Mouse (Mus musculus) kidney, postnatal 10 days (tissue): Measurements from ENCODE around the gene Zbtb20.

Source experiments
- DNase-seq: peaks from one replicate; pipeline ENCODE4 v3.0.0; 2021; ENCODE audit warnings: mixed read lengths

Gene Zbtb20

DNA sequence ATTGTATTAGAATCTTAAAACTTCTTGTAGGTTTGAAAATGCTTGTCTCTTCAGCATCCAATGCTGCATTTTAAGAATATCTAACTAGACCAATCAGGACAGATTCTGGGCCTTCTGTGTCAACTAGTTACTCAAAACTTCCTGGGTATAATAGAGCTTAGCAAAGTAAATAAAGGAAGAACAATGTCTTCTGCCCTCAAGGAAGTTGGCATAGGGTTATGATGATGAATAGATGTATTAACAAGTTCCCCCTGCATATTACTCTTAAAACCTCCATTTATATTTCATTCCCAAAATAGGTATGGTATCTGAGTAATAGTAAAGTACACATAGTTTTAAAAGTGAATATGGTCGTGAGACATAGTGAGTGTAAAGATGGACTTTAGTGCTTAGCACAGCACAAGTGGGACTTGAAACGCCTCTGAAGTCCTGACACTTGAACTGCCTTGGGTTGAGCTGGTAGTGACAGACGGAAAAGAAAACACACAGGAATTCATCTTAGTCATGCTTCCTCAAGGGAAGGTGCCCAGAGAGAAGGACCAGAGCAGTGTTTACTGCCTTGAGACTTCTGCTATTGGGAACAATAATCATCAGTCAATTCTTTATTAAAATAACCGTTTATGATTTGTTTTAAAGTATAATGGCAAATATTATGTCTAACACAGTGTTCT, 341.8 kb downstream of the Zbtb20 start:
- DNase-seq, result no peak

DNA sequence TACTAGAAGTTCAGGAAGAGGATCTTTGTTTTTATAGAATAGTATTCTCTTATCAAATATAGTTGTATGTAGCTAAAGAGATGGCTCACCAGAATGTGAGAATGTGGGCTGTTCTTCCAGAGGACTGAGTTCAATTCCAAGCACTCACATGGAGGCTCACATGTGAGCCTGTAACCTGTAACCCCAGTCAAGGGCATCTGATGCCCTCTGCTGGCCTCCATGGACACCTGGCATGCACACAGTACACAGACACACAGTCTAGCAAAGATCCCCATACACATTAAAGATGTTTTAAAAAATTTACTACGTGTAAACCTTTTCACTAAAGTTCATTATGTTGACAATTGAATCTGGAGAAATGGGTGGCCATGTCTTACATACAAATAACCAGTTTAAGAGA, 343.7 kb downstream of the Zbtb20 start:
- no peak for DNase-seq

DNA sequence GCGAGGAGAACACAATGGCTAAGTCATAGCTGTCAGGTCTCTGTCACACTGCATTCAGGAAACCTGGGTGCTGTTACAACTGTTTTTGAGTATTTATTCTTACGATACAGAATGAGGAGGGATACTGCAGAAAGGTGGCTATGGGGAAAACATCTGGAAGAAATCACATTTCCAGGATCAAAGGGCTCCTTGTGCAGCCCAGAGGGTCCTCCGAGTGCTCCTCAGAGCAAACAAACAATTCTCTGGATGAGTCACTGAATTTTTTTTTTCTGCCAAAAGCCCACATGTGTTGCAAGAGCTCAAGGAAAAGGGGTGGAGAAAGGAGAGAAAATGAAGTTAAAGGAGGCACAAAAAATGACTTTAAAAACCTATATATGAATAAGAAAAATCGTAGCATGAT, 345.6 kb downstream of the Zbtb20 start:
- no peak for DNase-seq

DNA sequence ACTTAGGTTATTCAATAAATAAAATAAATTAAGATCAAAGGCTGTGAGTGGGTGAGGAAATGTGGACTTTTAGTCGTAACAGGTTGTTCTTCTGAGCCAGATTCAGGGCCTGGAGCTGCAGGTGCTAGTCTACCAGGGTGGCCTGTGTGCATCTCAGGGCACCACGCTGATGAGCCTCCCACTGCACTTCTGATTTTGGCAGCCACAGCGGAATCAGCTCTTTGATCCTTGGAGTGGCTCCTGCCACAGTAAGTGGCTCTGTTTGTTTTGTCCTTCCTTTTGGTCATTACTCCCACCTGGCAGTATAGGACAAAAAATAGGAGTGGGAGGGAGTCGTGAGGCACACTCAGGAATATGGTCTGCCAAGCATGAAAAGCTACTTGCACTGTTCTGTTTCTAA, 354.6 kb downstream of the Zbtb20 start:
- no peak for DNase-seq

DNA sequence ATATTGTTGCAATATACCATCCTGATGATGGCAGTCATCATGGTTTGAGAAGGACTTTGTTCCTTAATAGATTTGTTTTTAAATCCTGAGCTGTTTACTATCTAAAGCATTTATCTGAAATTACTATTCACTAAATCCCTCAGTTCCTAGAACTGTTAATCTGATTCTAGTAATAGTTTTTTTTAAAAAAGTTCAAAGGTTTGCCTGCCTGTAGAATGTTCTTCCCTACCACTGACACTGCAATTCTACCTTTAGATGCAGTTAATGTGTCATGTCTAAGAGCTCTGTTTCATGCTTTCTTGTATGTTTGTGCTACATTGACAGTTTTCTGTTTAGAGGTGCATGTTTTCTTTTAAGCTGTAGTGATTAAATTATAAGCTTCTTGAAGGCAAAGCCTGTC, 358.6 kb downstream of the Zbtb20 start:
- DNase-seq, result no peak

DNA sequence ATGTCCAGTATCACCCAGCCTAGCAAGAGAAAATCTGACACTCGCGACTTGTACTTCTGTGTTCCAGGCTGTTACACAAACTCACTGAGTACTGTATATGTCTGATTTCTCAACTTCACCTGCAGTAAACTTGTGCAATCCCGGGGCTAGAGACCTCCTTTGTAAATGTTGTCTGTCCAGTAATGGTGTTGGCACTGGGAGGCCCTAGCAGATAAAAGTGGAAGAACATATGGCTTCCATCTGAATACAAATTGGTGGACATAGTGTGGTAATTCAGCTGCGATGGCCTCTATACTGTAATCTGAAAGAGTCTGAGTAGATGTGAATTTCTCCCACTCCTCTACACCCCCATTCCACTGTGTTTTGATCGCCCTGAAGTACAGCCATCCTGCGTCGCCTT, 359.6 kb downstream of the Zbtb20 start:
- DNase-seq, result no peak

DNA sequence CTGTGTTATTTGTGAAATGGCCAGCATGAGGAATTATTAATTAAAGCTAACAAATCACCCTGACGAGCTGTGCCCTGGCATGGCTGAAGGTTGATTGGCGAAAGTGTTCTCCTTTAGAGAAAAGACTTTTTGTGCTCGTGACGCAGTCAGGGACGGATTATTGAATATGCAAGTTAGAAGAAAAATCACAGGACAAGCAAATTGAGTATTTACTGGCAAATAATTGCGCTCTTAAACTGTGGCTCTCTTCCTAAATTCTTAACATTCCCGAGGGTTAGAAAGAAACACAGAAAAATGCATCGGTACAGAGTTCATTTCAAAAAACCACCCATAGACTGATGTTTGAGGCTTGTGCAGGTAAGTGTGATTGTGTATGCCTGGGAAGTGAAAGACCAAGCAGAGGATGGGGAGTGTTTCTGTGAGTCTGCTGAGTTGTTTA, 360.1 kb downstream of the Zbtb20 start:
- peak; percentile 24 for DNase-seq

DNA sequence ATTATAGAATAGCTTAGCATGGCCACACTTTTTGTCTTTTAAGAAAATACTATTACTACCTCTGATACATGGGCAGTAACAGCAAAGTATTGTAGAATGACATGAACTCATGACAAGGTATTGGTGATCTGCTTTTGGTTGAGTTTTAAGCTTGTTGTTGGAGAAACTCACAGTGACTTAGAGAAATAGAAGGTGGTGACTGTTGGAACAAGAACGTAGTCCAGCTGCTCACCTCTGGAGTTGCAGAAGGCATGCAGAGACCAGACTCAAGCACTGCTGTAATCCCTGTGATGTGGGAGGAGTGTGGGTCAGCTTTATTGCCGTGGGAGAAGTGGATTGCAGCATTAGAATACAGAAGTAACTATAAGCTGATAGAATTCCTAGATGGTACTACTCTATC, 361.9 kb downstream of the Zbtb20 start:
- no peak for DNase-seq

DNA sequence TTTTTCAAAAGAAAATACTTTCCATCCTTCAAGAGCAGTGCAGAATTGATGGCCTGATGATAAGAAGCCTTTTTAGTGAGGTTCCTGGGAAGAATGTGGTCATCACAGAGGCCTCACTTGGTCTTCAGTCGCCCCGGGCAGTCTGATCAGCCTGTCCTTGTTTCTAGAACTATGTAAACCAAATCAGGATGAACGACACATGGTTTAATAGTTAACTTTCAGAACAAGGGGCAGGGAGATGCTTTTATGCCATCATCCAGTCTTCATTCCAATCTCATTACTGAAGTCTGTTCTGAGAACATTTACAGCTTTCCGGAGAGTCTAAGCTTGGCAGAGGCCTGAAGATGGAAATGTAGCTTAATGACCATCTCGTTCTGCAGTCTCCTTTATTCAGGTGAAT, 371.3 kb downstream of the Zbtb20 start:
- no peak for DNase-seq

DNA sequence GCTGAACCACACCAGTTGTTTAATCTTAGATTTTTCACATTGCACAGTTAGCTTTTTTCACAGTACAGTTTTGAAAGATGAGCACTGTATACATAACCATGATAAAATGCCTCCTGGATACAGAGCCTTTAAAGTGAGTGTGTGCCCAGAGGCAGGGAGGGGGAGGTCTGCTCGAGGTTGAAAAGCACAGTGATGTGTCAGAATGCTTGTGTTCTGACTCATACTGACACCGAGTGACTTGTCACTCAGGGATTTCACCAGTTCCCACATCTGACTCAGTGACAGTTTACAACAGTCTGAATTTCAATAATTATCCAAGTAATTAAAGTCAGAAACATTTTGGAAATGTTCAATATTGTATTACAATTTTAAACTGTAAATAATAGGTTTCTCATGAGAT, 377.4 kb downstream of the Zbtb20 start:
- no peak for DNase-seq

DNA sequence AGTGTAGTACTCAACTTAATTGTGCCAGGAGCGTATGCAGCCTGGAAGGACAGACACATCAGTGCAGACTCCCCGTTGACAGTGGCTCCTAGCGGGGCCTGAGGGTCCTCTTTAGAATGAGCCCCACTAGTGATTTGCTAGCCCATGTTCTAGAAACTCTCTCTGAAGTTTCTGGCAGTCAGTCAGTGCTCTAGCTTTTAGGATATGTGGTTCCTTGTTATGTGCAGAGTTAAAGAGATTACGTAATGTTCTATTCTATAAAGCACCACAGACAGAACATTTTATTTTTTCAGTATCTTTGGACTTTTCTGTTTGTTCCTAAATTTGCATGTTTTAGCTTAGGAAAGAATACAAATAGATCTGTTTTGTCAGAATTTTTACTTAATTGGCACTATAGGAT, 378.1 kb downstream of the Zbtb20 start:
- DNase-seq, result no peak

DNA sequence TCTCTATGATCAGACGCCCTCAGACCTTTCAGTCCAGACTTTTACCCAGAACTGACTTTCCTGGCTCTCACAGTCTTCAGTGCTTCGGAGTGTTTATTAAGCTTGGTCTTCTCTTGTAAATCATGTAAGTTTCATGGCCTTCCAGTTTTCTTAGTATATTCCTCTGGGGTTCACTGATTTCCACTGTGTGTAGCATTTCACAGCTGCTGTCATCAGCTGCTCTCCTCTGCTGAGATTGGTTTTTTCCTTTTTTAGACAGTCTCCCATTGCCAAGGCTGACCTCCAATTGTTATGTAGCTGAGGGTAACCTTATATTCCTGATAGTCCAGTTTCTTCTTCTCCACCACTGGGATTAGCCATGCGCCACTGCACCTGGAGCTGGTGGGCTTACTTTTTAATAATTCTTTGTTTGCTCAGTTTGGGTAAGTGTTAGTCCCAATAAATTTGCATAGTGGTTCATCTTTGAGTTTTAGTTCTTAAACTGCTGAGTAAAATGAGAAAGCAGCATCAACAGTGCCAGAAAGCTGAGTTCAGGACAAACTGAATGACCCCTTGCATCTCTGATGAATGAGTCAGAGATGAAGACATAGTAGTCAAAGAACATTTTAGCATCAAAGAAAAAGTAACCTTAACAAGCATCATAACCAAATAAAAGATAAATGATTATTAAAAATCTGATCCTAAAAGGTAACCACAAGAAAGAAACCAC, 380.7 kb downstream of the Zbtb20 start:
- no peak for DNase-seq

DNA sequence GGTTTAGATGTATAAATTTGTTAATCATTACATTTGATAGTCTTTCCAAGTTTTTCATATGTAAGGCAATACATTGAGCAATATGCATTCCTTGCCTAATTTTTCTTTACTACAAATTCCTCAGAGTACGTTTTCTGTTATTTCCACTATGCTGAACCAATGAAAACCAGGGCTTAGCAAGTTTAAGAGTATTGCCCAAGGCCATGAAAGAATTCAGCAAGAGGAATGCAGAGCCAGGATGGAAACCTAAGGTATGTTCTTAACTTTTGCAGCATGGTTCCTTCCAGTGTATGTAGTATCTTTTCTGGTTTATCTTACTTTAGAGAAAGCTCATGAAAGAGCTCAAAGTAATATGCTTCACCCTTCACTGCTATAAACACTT, 381.2 kb downstream of the Zbtb20 start:
- no peak for DNase-seq

DNA sequence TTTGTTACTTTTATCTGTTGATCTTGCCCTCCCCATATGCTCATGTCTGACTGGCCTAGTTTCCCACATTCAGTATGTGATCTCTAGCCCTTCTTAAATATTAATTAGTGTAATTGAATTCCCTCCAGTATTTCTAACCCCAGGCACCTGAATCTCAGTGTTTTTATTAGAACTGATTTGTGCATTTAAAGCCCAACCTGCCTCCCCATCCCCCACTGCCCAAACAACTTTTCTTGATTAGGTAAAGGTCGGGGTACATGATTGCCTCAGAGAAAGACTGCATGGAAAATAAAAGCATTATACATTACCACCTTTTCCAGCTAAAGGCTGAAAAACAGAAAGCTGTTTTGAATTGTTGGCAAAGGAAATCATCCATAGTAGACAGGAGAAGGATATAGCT, 383.8 kb downstream of the Zbtb20 start:
- peak; percentile 36 for DNase-seq

DNA sequence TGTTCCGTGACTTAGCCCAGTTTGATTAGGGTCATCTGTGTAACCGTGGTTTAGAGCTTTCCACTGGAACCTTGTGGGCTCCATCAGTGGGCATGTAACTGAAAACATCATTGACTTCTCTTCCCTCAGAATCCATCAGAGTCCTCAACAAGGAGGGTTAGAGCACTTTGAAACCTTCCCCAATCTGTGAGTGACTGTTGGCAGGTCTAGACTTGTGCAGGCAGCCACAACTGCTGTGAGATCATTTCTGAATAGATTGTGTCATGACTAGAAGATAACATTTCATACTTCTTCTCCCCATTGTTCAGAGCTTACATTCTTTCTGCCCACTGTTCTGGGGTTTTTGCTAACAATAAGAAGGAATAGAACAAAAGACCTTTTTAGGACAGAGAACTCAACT, 385.2 kb downstream of the Zbtb20 start:
- DNase-seq, result no peak

DNA sequence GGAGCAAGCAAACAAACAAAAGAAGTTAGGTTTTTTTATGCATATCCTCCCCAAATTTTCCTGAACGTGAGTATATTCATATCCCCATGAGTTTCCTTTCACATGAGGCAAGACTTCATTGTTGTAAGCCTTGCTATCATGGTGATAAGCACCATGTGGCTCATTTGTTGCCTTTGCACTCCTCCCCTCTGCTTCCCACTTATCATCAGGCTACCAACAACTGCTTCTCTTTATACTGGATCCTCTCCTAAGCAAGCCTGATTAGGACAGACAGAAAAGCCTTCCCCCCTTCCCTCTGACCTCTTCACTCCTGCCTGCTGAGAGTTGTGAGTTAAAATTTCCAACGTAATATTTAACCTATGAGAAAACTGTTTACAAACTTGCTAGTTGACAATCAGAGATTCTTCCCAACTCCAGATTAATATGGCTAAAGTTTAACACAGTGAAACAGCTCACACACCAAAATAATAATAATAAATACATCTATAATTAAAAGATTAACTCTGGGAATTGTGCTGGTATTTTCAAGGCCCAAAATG, 398.4 kb downstream of the Zbtb20 start:
- DNase-seq, result no peak

DNA sequence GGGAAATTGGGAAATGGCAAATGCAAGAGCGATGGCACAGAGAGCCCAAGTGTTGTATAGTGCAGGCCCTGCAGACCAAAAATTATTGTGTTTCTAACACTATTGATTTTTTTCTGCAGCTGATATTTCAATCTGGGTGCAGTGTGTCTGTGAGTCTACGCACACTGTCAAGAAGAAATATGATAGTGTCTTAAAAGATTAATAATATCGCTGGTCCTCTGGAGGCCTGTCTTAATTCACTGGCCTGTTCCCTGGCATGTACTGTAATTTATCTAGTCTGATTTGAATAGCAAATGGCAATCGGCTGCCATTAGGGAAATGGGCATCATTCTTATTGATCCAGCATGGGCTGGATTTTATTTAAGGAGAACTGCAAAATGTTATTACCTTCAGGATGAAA, 401.1 kb downstream of the Zbtb20 start:
- no peak for DNase-seq

DNA sequence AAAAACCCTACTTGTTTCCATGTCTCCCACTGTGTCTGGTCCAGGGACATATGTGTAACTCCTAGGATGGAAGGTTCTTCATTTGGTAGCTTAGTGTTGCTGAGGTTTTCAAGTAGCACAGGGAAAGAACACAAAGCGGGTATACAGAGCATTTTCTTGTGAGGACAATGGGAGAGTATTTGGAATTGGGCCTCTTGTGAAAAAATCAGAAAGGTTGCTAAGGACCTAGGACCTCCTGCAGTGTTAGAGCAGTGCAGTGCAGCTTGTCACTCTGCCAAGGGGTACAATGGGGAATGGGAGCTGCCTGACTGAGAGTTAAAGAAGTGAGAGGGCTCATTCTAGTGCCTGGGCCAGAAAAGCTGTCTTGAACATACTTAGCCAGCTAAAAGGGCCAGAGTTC, 410.6 kb downstream of the Zbtb20 start:
- DNase-seq, result peak; percentile 23

DNA sequence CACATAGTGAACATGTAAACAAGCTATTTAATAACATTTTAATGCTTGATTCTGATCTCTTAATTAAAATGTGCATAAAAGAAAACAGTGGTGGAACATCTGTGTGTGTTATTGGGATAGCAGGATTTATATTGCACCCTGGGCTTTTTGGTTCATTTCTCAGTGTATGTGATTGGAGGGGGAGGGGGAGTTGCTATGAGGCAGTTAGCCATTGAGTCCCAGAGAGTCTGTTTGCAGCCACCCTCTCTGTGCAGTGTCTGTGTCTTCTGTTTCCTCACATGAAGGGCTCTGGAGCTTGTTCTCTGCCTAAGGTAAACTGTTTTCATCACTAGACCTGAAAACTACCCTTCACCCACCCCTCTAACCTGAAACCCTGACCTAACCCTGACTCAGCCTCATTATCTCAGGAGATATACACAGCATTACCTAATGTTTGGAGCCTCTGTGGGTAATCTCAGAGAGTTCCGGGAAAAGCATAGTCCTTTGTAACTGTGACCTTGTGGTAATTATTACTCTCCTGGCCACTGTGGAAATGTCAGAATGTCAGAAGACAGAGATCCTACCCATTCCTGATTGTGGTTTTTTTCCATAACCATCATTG, 411.2 kb downstream of the Zbtb20 start:
- no peak for DNase-seq

DNA sequence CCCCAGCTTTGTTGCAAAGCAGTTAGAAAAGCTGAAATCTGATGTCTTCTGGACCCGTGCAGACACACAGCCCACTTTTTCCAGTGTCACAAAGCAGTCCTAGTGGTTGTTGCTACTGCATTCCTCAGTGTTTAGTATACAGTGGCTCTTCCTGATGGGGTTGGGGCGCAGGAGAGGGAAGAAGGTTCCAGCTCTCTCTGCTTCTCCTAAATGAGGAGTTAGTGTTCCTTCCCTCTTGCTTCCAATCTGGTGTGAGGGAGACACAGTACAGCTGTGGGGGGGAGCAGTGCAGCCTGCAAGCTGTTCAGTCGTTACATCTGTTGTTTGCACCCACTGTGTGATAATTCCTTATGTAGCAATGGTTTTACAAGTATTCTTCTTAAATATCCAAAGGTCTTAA, 415.7 kb downstream of the Zbtb20 start:
- peak; percentile 12 for DNase-seq

DNA sequence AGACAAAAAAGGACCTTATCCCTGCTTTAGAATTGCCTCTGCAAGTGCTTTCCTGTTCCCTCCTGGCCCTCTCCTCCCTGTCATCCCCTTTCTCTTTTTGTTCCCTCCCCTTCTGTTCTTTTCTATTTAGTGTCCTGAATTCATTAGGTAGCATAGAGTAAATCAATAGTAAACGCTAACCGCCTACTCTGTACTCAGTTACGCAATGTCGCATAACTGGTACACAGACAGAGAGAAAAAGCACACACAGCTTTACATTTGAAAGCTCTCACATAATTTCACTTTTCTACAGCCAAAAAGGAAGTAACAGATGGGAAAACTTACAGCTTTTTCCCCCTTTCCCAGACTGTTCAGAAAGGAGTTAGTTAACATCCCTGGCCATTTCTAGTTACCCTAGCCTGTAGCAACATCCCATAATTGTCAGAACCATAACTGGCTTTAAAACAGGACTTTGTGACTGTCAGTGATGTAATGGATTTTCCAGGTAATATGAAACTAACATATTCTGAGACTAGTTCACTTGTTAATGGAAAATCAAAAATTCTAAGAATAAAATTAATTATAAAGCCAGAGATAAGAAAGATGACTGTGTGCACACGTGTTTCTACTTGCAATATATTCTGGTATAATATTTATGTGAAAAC, 422.4 kb downstream of the Zbtb20 start:
- no peak for DNase-seq

DNA sequence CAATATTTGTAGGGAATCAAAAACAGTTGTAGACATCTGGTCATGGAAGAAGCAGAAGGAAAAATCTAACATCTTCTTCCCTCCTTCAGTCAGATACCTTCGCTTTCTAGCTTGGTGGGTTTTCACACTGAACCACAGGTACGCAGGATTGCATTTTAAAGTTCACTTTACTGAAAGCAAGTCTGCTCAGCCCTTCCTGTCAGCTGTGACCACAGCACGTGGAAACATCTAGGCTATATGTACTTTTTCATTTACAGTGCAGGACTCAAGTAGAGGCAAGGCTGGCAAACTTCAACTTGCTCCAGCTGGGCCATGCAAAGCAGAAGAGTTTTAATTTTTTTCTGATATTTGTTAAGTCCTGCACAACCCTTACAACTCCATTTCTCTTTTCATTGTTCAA, 424.7 kb downstream of the Zbtb20 start:
- no peak for DNase-seq

DNA sequence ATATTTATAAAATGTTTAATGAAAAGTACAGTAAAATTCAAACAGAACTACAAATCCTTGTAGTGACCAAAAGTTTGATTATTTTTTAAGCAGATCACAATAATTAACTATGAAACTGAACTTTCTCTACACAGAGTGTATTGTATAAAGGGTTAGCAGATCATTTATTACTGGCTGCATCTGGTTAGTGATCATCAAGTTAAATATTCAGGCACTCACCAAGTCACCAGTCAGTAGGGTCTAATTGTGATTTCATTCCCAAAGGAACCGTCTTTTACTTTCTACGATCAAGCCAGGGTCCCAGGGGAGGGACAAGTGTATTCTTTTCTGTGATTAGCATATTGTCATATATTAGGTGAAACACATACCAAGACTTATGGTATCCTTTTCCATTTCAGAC, 426.5 kb downstream of the Zbtb20 start:
- DNase-seq, result no peak
